Mouse (Mus musculus): ENCODE data around the gene Cnr2.
A peak's percentile ranks its signal among the peaks of the same experiment; 100 is the strongest.
"Not testable (repeated sequence)": the region's sequence is repeated elsewhere in the genome, so short reads cannot be mapped to it uniquely, and the experiment has no call there.

Cnr2 gene

DNA sequence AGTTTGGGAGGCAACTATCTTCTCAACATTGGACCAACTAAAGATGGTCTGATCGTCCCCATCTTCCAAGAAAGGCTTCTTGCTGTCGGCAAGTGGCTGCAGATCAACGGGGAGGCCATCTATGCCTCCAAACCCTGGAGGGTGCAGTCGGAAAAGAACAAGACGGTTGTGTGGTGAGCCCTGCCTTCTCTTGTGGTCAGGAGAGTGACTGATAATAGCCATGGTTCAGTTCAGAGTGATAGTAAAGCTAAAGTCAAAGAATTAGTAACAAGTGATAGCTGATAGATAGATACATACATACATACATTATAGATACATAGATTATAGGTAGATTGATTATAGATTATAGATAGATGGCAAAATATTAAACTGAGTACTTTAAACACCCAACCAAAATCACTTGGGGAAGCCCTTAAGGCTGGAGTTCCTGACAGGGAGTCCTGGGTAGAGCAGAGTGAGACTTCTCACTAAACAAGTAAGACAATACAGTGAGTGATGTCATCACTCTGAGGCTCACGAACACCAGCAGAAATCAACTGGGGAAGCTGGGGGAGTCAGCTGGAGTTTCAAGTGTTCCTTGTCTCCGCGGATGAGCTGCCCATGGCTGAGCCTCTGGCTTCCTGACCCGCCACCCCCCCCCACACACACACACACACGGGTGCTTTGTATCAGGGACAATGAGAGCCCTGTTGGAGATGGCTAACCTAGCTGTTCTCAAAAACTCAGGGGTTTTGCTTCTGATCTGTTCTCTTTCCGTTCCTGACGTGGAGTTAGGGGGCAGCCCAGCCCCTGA, 39.7 kb downstream of the Cnr2 start:
- DNase-seq (ENCODE audit: low read depth, low spot score) = no peak

DNA sequence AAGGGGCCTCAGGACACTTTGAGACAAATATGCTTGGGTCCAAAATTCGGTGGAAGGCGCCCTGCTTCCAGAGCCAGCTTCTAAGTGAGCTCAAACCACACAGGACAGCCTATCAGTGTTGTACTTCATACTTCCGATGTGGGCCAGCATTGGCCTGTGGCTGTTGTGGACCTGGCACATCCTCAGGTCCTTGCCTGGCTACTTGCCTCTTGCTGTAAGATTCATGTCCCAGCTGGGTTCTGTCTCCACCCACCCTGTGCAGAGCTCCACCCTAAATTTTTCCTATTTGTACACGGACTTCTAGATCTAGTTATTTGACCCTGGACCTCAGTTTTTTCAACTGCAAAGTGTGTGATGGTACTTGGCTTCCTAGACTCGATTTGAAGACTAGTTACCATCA, 40.3 kb downstream of the Cnr2 start:
- peak; percentile 53 for DNase-seq (ENCODE audit: low read depth, low spot score)

DNA sequence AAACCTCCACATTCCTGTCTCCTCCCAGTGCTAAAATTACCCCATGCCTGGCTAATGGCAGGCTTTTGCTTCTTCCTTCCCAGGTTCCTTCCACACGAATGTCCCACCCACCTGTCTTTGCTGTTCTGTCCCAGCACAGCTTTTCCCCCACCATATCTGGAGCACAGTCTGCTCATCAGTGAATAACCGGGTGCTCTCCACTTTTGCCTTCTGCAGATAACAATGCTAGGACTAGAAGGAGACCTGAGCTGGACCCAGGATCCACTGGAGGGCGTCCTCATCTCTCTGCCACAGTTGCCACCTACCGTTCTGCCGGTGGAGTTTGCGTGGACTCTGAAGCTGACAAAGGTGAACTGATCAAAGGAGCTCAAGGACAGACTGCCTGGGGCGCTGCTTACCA, 43.7 kb downstream of the Cnr2 start:
- DNase-seq (ENCODE audit: low read depth, low spot score) = no peak

DNA sequence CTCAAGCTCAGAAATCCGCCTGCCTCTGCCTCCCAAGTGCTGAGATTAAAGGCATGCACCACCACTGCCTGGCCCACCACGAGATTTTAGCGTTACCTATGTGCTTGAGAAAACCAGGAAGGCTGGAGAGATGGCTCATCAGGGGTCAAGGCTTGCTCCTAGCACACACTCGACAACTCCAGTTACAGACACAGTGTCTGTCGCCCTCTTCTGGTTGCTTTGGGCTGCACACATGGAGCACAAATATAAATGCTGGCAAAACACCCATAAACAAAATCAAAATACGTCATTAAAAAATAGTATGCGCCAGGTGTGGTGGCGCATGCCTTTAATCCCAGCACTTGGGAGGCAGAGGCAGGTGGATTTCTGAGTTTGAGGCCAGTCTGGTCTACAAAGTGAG, 45.8 kb downstream of the Cnr2 start:
- not testable (repeated sequence) for DNase-seq (ENCODE audit: low read depth, low spot score)

DNA sequence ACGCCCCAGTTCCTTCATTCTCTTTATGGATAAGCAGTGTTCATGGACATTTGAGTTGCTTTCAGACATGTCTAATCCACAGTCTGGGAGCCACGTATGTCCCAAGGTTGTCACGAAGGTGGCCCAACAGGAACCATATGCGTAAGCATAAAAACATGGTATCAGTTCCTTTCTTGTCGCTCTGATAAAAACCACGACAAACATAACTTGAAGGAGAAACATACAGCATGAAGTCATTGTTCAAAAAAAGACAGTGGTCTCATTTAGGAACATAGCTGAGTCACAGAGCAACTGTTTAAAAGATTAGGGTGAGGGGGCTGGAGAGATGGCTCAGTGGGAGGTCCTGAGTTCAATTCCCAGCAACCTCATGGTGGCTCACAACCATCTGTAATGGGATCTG, 47.0 kb downstream of the Cnr2 start:
- no peak for DNase-seq (ENCODE audit: low read depth, low spot score)

DNA sequence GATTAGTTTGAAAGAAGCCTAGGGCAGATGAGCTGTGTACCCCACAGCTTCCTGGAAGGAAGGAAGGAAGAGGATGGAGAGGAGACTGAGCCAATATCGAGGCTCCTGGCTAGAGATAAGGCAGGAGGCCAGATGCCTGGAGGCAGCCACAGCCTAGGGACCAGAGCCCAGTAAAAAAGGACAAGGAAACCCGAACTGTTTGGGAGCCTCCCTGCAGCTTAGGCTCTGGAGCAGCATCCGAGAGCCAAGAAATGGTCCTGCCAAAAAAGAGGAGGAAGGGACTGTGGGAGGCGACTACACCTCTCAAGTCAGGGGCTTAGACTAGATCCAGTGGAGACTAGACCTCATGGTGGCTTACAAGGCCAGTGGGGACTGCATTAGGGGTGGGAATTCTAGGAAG, 48.2 kb downstream of the Cnr2 start:
- DNase-seq (ENCODE audit: low read depth, low spot score) = peak; percentile 58

DNA sequence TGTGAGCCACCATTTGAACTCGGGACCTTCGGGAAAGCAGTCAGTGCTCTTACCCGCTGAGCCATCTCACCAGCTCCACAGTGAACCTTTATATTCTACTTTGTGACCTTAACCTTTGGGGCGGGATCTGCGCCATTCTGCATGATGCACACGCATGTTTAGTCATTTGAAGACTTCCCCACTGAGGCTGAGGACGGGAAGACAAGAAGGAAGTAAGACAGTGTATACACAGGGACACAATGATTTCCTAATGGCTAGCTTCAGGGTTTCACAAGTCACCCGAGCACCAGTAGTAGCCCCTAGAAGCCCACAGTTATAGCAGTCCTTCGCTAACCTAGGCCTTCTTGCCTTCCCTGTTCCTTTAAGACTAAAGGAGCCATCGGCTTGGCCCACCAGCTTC, 50.5 kb downstream of the Cnr2 start:
- no peak for DNase-seq (ENCODE audit: low read depth, low spot score)

DNA sequence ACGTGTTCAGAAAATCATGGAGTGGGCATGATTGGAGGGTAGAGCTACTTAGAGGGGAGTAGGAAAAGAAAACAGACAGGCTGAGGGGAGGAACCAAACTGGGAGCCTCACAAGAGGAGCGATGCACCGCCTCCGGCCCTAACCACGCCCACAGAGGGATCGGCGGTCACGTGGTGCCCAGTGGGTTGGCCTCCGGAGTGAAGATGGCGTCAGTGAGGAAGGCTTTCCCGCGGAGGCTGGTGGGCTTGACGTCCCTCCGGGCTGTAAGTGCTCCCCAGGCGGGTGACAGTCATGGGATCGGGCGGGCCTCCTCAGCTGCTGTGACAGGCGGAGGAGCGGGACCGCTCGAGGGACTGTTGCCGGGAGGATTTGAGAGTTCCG, 51.1 kb downstream of the Cnr2 start, which contains the start of gene Hmgcl:
Hmgcl (plus strand) TSS at position 171 of the 381 bp plus-strand sequence.
- peak; percentile 87 for DNase-seq (ENCODE audit: low read depth, low spot score)

DNA sequence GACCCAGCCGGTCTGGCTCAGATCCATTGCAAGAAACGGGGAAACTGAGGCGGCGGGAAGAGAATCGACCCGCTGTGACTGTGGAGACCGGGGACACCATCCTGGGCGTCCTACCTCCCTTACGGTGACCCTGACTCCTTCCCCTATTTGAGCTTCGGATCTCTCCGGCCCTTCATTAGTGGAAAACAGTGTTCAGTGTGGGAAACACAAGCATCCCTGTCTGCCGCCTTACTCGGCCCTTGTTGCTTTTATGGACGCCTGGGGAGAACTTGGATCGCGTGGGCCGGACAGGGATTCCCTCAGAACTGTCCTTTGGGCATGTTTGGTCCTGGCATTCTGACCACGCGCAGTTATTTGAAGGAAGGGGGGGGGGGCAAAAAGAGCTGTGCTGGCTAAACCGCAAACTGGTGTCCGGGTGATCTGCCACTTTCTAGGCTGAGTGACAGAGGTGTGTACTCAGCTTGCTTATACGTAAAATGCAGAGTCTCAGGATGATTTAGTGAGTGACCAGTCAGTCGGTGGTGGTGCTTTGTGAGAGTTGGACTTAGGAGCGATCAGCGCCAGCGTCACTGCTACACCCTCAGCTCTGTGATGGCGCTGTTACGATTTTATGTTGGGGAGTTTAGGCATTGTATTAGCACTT, 51.6 kb downstream of the Cnr2 start:
- no peak for DNase-seq (ENCODE audit: low read depth, low spot score)

DNA sequence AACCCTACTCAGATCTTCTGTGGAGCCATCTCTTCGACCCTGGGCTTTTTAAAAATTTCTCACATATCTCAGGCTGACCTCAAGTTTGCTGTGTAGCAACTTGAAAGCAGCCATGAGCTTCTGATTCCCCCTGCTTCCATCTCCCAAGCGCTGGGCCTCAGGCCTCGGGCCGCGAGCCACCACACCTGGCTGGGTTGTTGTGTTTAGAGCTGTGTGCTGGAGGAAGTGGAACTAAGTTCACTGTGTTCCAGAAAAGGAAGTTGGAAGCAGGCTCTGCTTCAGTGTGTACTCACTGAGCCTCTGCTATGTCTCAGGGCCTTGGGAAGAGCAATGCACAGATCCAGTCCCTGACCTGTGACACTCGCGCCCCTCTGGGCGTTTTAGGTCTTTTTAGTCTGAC, 52.9 kb downstream of the Cnr2 start:
- DNase-seq (ENCODE audit: low read depth, low spot score) = no peak

DNA sequence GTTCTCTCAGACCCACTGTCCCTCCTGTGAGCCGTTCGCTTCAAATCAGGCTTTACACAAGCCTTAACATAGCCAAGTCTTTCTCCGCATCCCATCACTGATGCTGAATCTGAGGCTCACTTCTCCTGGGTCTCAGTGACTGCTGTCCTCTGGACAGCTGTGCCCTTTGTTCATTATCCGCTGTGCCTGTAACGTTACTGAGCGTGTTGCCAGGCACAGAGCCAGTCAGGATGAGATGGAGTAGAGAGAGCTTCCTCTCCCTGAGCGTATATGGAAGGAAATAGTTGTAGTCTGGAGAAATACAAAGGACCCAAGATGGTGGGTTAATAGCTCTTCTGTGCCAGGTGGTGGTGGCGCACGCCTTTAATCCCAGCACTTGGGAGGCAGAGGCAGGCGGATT, 54.3 kb downstream of the Cnr2 start:
- no peak for DNase-seq (ENCODE audit: low read depth, low spot score)

DNA sequence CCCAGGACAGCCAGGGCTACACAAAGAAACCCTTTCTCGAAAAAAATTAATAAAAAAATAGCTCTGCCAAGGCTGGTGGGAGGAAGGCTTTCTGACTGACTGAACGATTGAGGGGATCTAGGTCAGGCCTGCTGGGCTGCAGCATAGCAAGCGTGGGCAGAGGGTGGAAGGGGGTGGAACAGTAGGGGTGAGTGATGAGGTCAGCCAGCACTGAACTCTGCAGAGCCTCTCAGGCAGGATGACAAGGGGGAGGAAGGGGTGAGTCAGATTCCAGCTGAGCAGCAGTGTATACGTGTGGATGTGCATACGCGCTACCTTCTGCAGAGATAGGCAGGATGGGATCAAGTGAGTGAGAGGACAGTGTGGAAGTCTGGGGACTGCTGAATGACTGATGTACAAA, 54.7 kb downstream of the Cnr2 start:
- DNase-seq (ENCODE audit: low read depth, low spot score) = no peak

DNA sequence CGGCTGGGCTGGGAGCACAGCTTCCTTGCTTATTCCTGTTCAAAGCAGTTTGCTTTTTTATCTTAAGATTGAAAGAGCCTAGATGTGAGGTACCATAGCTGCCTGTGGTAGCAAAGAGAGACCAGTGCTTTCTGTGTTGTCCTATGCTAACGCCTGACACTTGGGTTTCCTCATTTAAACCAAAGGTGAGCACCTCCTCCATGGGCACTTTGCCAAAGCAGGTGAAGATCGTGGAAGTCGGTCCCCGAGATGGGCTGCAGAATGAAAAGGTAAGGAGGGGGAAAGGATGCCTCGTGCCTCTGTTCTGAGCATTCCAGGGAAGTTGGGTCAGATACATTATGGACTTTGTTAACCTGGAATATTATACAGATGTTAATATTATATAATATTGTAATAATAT, 55.2 kb downstream of the Cnr2 start:
- no peak for DNase-seq (ENCODE audit: low read depth, low spot score)

DNA sequence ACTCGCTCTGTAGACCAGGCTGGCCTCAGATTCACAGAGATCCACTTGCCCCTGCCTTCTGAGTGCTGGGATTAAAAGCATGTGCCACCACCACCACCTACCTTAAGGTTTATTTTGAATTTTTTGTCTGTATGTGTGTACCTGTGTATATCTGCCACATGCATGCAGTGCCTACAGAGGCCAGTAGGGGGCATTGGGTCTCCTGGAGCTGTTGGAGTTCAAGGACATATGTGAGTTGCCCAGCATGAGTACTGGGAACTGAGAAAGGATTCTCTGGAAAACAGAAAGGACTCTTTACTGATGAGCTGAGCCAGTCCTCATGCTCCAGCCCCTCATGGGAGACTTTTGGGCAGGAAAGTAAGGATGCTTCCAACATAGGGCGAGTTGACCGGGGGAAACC, 56.3 kb downstream of the Cnr2 start:
- no peak for DNase-seq (ENCODE audit: low read depth, low spot score)

DNA sequence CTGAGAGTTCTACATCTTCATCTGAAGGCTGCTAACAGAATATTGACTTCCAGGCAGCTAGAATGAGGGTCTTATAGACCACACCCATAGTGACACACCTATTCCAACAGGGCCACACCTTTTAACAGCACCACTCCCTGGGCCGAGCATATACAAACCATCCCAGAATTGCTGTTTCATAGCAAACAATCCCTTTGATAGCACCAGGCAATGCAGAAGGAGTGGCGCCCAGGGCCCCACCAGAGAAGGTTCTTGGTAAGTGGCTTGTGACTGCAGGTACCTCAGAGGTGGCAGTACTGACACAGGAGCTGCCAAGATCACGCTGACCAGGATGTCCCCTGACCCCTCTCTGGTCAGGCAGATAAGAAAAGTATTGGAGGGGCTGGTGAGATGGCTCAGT, 58.0 kb downstream of the Cnr2 start:
- DNase-seq (ENCODE audit: low read depth, low spot score) = no peak

DNA sequence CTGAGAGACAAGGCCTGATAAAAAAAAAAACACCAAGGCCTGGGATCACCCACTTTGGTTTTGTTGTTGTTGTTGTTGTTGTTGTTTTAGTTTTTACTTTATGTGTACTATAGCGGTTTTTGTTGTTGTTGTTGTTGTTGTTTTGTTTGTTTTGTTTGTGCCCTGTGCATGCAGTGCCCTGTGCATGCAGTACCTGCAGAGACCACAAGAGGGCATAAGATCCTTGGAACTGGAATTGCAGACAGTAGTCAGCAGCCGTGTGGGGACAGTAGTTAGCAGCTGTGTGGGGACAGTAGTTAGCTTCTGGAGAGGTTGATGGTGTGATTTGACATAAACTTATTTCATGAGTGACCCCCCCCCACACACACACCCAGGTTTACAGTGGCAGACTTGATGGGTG, 59.0 kb downstream of the Cnr2 start:
- peak; percentile 49 for DNase-seq (ENCODE audit: low read depth, low spot score)

DNA sequence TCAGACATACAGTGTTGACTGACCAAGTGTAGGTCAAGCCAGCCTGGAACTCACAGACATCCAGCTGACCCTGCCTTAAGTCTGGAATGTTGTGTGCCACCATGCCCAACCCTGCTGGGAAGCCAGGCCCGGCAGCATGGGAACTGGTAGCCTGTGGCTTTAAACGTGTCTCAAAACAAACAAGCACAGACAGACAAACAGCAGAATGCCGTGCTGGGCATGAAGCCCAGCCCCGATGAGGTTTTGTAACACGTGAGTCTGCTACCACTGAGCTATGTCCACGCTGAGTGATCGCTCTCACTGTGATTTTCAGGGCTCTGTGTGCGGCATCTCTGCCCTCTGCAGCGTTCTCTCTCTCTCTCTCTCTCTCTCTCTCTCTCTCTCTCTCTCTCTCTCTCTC, 60.7 kb downstream of the Cnr2 start:
- no peak for DNase-seq (ENCODE audit: low read depth, low spot score)

DNA sequence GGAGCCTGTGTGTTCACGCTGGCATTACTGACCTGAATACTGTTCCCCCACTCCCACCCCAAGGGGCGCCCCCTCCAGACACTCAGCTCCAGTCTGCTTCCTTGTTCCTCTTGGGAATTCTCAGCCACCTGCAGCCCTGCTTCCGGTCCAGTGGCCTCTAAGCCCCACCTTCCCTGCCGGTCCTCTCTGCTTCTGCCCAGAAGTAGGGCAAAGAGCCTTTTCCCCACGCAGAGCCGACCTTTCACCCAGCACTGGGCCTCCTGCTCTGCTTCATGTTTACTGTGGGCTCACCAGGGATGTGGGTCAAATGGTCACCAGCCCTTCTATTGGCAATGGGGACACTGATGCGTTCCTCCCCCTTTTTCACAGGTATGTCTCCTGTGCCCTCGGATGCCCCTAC, 63.2 kb downstream of the Cnr2 start:
- no peak for DNase-seq (ENCODE audit: low read depth, low spot score)

DNA sequence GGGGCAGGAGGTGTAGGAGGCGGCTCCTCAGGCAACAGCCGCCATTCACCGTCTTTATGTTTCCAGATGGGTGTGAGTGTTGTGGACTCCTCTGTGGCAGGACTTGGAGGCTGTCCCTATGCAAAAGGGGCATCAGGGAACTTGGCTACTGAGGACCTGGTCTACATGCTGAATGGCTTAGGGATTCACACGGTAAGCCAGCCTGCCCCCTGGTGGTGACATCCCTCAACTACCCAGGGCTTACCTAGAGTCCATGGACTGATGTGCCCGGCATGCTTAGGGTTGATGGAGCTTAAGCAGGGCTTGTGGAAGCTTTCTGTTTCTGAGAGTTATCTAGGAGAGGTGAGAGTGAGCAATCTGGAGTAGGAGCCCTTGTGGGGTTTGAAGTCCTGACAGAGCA, 65.5 kb downstream of the Cnr2 start:
- DNase-seq (ENCODE audit: low read depth, low spot score) = peak; percentile 74

DNA sequence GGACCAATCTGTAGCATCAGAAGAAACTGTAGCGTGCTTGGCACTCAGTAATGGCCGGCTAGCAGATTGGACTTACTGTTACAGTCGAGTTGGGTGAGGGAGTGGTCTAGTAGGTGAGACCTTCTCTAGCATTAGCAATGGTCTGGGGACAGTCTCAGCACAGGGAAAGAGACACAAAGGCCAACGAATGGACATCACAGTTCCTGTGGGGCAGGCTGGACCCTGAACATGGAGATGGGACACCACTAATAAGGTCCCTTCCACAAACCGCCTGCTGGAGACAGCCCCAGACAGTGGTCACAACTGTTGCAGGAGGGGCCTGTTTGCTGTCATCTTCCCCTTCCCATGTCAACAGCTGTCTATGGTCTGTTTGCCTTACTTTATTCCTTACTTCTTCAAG, 66.5 kb downstream of the Cnr2 start:
- no peak for DNase-seq (ENCODE audit: low read depth, low spot score)

DNA sequence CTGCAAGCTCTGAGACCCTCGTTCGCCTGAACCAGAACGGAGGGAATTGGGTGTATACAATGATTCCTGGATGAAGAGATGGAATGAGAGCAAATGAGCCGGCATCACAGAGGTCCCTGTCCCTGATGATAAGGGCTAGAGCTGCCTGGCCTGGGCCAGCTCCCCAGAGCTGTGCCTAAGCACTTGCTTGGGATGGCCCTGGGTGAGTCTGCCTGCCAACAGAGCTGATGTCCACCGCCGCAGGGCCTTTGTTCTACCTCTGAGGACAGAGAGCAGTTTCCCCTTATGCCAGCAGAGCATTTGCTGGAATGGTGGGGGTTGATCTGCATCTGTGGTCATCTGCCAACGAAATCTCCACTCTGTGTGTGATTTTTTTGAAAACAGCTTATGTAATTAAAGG, 67.0 kb downstream of the Cnr2 start:
- no peak for DNase-seq (ENCODE audit: low read depth, low spot score)

DNA sequence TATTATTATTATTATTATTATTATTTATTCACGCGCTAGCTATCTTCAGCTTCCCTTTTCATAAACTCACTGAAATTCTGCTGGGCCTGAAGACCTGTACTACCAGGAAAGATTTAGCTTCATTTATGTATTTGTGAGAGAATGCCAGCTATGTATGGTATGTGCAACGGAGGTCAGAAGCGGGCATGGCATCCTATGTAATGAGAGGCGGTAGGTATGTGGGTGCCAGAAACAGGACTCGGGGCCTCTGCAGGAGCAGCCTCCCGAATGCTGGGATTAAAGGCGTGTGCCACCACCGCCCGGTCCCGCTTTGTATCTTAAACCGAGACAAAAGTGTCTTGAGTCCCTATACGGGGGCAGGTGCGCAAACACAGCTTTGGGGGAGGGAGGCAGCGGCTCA, 67.8 kb downstream of the Cnr2 start:
- no peak for DNase-seq (ENCODE audit: low read depth, low spot score)

DNA sequence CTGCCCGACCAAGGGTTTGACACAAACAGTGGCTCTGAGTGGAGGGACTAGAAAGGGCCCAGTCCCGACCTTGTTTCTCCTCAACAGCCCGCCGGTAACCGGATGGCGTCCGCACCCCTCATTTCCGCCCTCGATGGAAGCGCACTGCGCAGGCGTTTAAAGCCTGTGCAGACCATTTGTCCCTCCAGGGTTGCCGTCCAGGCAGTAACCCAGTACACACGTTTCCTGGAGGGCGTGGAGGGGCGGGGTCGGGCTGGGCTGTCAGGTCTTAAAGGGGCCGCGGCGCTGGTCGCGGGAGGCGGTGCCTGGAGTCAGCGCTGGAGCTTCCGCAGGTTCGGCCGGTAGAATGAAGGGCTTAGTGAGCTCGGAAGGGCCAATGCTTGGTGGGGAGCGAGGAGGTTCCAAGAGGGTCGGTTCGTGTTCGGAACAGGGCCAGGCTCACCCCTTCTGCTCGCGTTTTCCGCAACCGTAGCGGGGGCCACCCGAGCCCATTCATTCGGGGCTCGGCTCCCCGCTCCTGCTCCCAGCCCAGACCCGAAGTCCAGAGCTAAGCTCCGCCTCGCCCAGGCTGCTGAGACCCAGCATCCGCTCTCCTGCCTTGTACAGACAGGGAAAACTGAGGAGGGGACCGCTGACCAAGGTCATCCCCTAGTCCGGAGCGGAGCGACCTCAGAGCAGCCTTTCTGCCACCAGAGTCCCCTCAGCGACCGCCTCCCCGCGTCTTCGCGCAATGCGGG, 68.4 kb downstream of the Cnr2 start, which contains the start of gene Gale:
Gale (plus strand) TSS at position 271 of the 737 bp plus-strand sequence.
- peak; percentile 97 for DNase-seq (ENCODE audit: low read depth, low spot score)
